Comparison of ENCODE assay signal across 9 mouse cellular contexts in genomic region chr17:63011893-63012570, GRCm38 (mm10).
DNase-seq lines count a peak whose midpoint lies in the region; ATAC-seq and TF ChIP-seq lines count a peak whose summit lies in the region.
"Had no signal": no experiment of that assay in that cellular context is flagged by ENCODE, and none has a peak within 500 bp of the region (broad histone marks: within the 10 kb centered on the region; RNA-seq: fewer than 3 reads in every experiment).

No protein-coding gene starts in this region.

- no peak overlapping the region for H3K4me3 ChIP-seq in heart, postnatal 0 days (ENCODE audit: low read depth, low read length)
- no peak overlapping the region for H3K4me3 ChIP-seq in layer of hippocampus, adult 2 months
- H3K4me3 ChIP-seq: embryonic facial prominence, embryonic 12.5 days had no signal

- peak; percentile 34 for DNase-seq in embryo, embryonic 10 days (ENCODE audit: low spot score)
- no peak for DNase-seq in embryo, embryonic 9.5 days (ENCODE audit: extremely low spot score)
- DNase-seq in embryo, embryonic 10.5 days (ENCODE audit: low spot score): peak; percentile 47
- DNase-seq in heart, postnatal 0 days (ENCODE audit: low spot score): peak; percentile 91
- DNase-seq in layer of hippocampus, adult 2 months (ENCODE audit: low spot score in 2 of 2): peak; percentile 61
- peak; percentile 26 for DNase-seq in lung, postnatal 25 days (ENCODE audit: low spot score)
- peak; percentile 94 for DNase-seq in telencephalon, adult 2 months (ENCODE audit: low read depth, low spot score)
- DNase-seq in ovary, postnatal 36 days (ENCODE audit: low spot score): no peak

- no peaks in the 10 kb centered on the region for H3K9me3 ChIP-seq in heart, postnatal 0 days (replicated peaks; ENCODE audit: control insufficient read depth, low read length)
- H3K9me3 ChIP-seq: embryonic facial prominence, embryonic 12.5 days had no signal

- H3K4me2 ChIP-seq in heart, postnatal 0 days (ENCODE audit: low read depth, low read length): 0 out of 2 replicates have a peak overlapping the region, but pooled peaks have one; percentile 7
- H3K4me2 ChIP-seq: embryonic facial prominence, embryonic 12.5 days had no signal

- peaks cover 4% of the 10 kb centered on the region; the same call in 1 of the 2 replicates for H3K4me1 ChIP-seq in heart, postnatal 0 days (ENCODE audit: control insufficient read depth, insufficient read depth)

- TF ChIP-seq CTCF in heart, postnatal 0 days (IDR thresholded peaks at IDR 0.05; ENCODE audit: low read depth): 0 out of 2 replicates have a peak, but pooled peaks have one; percentile 3
- TF ChIP-seq CTCF in layer of hippocampus, adult 2 months (conservative IDR thresholded peaks at IDR 0.05): no peak

- peak; percentile 95 for ATAC-seq in heart, postnatal 0 days (ENCODE audit: insufficient read depth, low read depth)

- H3K27ac ChIP-seq in heart, postnatal 0 days (ENCODE audit: low read depth): peak overlapping the region; percentile 68
- peak overlapping the region; percentile 46 for H3K27ac ChIP-seq in layer of hippocampus, adult 2 months
- H3K27ac ChIP-seq: embryonic facial prominence, embryonic 12.5 days had no signal

- H3K27me3 ChIP-seq in heart, postnatal 0 days (ENCODE audit: control insufficient read depth, insufficient read depth, low read length): no peaks in the 10 kb centered on the region
- H3K27me3 ChIP-seq: embryonic facial prominence, embryonic 12.5 days had no signal

- H3K9ac ChIP-seq in heart, postnatal 0 days (replicated peaks; ENCODE audit: low read depth, low read length): no peak overlapping the region
- H3K9ac ChIP-seq: embryonic facial prominence, embryonic 12.5 days had no signal

- 50% methylated on average over 13 of the region's 13 CpGs for WGBS in heart, postnatal 0 days

- peak; percentile 59; the same call in 1 of the 2 replicates for TF ChIP-seq EP300 in heart, postnatal 0 days (IDR thresholded peaks at IDR 0.05; ENCODE audit: low read depth)

- H3K36me3 ChIP-seq in heart, postnatal 0 days (replicated peaks; ENCODE audit: control insufficient read depth, insufficient read depth, low read length): no peaks in the 10 kb centered on the region
- H3K36me3 ChIP-seq: embryonic facial prominence, embryonic 12.5 days had no signal

Comparison
In these comparisons a context has a peak if more than half of its experiments do, and no peak if none do; other contexts are left out.
1. DNase-seq: peak in embryo, embryonic 10 days (single experiment), embryo, embryonic 10.5 days (single experiment), heart, postnatal 0 days (single experiment), layer of hippocampus, adult 2 months (2 of 2), lung, postnatal 25 days (single experiment) and telencephalon, adult 2 months (single experiment); none in embryo, embryonic 9.5 days (single experiment) and ovary, postnatal 36 days (single experiment).